Mouse (Mus musculus): Measurements from ENCODE around the gene Olfr694. TPM values are rescaled to one million over a fixed set of nuclear protein-coding genes. Genes with fewer than 3 reads are reported as not detected.

Gene Olfr694
- total RNA-seq, 2 experiments from 2014 or later = not detected

Other genes starting within 250 kb of the Olfr694 start
- gene Olfr693, start 11.2 kb downstream of the Olfr694 start, total RNA-seq (2021) = not detected
- gene Olfr695, start 24.6 kb upstream of the Olfr694 start, total RNA-seq (2021) = not detected
- not detected for gene Olfr697, start 50.6 kb upstream of the Olfr694 start, total RNA-seq (2021)
- not detected for gene Olfr698, start 63.6 kb upstream of the Olfr694 start, total RNA-seq (2021)
- not detected for gene Olfr699, start 101.4 kb upstream of the Olfr694 start, total RNA-seq (2021)
- gene Olfr700, start 117.0 kb upstream of the Olfr694 start, total RNA-seq (2021) = not detected
- not detected for gene Olfr701, start 122.3 kb upstream of the Olfr694 start, total RNA-seq (2021)
- gene Olfr702, start 142.1 kb upstream of the Olfr694 start, total RNA-seq (2021) = not detected
- not detected for gene Olfr703, start 151.5 kb upstream of the Olfr694 start, total RNA-seq (2021)
- gene Olfr704, start 171.4 kb upstream of the Olfr694 start, total RNA-seq (2021) = not detected
- gene Olfr705, start 185.1 kb upstream of the Olfr694 start, total RNA-seq (2021) = not detected
- not detected for gene Olfr706, start 196.3 kb upstream of the Olfr694 start, total RNA-seq (2021)
- gene Olfr707, start 209.4 kb upstream of the Olfr694 start, total RNA-seq (2021) = not detected
- gene Olfr1532-ps1, start 216.2 kb upstream of the Olfr694 start, total RNA-seq (2021) = not detected
- under 1 TPM in 1 of 2 experiments, not detected in 1; 0.04 TPM for gene Olfr709-ps1, start 240.4 kb upstream of the Olfr694 start, total RNA-seq (2021)